Mouse (Mus musculus) megakaryocyte, embryonic 14.5 days (primary cell): Measurements from ENCODE around the gene Hspa1l. TPM values are rescaled to one million over a fixed set of nuclear protein-coding genes. Genes with fewer than 3 reads are reported as not detected.
A peak's percentile ranks its signal among the peaks of the same experiment; 100 is the strongest.

Experiments used
- H3K27me3 ChIP-seq: replicated peaks from 2 replicates; pipeline ENCODE3; 2012; ENCODE audit warnings: inconsistent platforms
- H3K36me3 ChIP-seq: replicated peaks from 2 replicates; pipeline ENCODE3; 2012; ENCODE audit warnings: low read length, inconsistent platforms, mixed read lengths
- H3K4me1 ChIP-seq: 2 replicates; pipeline ENCODE4 v1.6.1; 2012; ENCODE audit warnings: inconsistent platforms
- H3K4me3 ChIP-seq: replicated peaks from 2 replicates; pipeline ENCODE3; 2012; ENCODE audit warnings: moderate library complexity, mild to moderate bottlenecking, inconsistent platforms
- H3K9me3 ChIP-seq: 2 replicates; pipeline ENCODE4 v1.6.1; 2012; ENCODE audit warnings: inconsistent platforms
- FLI1 ChIP-seq: IDR thresholded peaks from 2 replicates; pipeline ENCODE4 v1.6.1; 2012; ENCODE audit warnings: low read length, inconsistent platforms, mixed read lengths
- GATA1 ChIP-seq: IDR thresholded peaks from 3 replicates; pipeline ENCODE4 v1.6.1; 2012; ENCODE audit warnings: mixed read lengths, low read length, inconsistent platforms, borderline replicate concordance
- polyA plus RNA-seq: library from polyadenylated mRNA; stranded (reverse); fragments of >175 nt; gene quantifications from 2 replicates; pipeline ENCODE4 v1.2.3, GENCODE M21; 2012; ENCODE audit warnings: low replicate concordance; ENCODE audit not compliant: insufficient read depth

Hspa1l gene
- polyA plus RNA-seq, 1 experiment: not detected

GRCm38 (mm10) chr17:35024691-35025488, 52.4 kb downstream of the Hspa1l start:
- Histone ChIP-seq H3K4me3 (peak overlapping the region; percentile 76), H3K27me3 (peaks cover 5% of the 10 kb centered on the region), H3K4me1 (peaks cover 98% of the 10 kb centered on the region), H3K9me3 (no peaks in the 10 kb centered on the region), H3K36me3 (peaks cover 33% of the 10 kb centered on the region)
- TF ChIP-seq FLI1: no peak
- no peak for TF ChIP-seq GATA1

GRCm38 (mm10) chr17:35026206-35026605, 53.7 kb downstream of the Hspa1l start:
- TF ChIP-seq GATA1: no peak
- no peak for TF ChIP-seq FLI1
- peaks cover 46% of the 10 kb centered on the region for H3K36me3 ChIP-seq
- no peak overlapping the region for H3K4me3 ChIP-seq
- no peaks in the 10 kb centered on the region for H3K9me3 ChIP-seq
- peaks cover 2% of the 10 kb centered on the region for H3K27me3 ChIP-seq
- peaks cover 98% of the 10 kb centered on the region for H3K4me1 ChIP-seq

- Histone ChIP-seq H3K36me3 (peaks cover 51% of the 10 kb centered on the region), H3K4me3 (peak within 1 kb of the TSS; percentile 38), H3K4me1 (peaks cover 98% of the 10 kb centered on the region), H3K27me3 (peaks cover 2% of the 10 kb centered on the region), H3K9me3 (no peaks in the 10 kb centered on the region)
- no peak for TF ChIP-seq GATA1
Observed at GRCm38 (mm10) chr17:35027277-35028068, 55.0 kb downstream of the Hspa1l start, which contains the start of gene Sapcd1. Gene Sapcd1 (minus strand): TSS chr17:35028016.

GRCm38 (mm10) chr17:35028315-35028714, 55.8 kb downstream of the Hspa1l start:
- Histone ChIP-seq H3K36me3 (peaks cover 51% of the 10 kb centered on the region), H3K9me3 (no peaks in the 10 kb centered on the region), H3K27me3 (peaks cover 2% of the 10 kb centered on the region), H3K4me3 (no peak overlapping the region), H3K4me1 (peaks cover 98% of the 10 kb centered on the region)
- TF ChIP-seq FLI1: no peak
- no peak for TF ChIP-seq GATA1

Other genes with a start within 250 kb of the Hspa1l start
- 0.06 TPM in 1 of 2 replicates, not detected in the other for gene C4b, start 228.8 kb upstream of the Hspa1l start, polyA plus RNA-seq
- gene Cyp21a1, start 168.1 kb upstream of the Hspa1l start, polyA plus RNA-seq: not detected in 2 replicates
- gene Stk19, start 135.8 kb upstream of the Hspa1l start, polyA plus RNA-seq: 44.3 and 85.0 TPM in 2 replicates
- 61.9 and 137 TPM in 2 replicates for gene Dxo, start 135.7 kb upstream of the Hspa1l start, polyA plus RNA-seq
- gene Skiv2l, start 122.5 kb upstream of the Hspa1l start, polyA plus RNA-seq: 25.1 and 27.6 TPM in 2 replicates
- 67.5 and 220 TPM in 2 replicates for gene Nelfe, start 122.3 kb upstream of the Hspa1l start, polyA plus RNA-seq
- 0.54 TPM in 1 of 2 replicates, not detected in the other for gene Cfb, start 110.2 kb upstream of the Hspa1l start, polyA plus RNA-seq
- 6.7 and 15.4 TPM in 2 replicates for gene Zbtb12, start 93.2 kb upstream of the Hspa1l start, polyA plus RNA-seq
- gene Gm20547, start 90.7 kb upstream of the Hspa1l start, polyA plus RNA-seq: not detected in 2 replicates
- gene C2, start 74.4 kb upstream of the Hspa1l start, polyA plus RNA-seq: 3.0 and 6.0 TPM in 2 replicates
- 356 and 543 TPM in 2 replicates for gene Ehmt2, start 74.2 kb upstream of the Hspa1l start, polyA plus RNA-seq
- not detected in 2 replicates for gene Slc44a4, start 58.2 kb upstream of the Hspa1l start, polyA plus RNA-seq
- gene Neu1, start 41.5 kb upstream of the Hspa1l start, polyA plus RNA-seq: 12.4 and 41.3 TPM in 2 replicates
- gene Hspa1b, start 13.5 kb upstream of the Hspa1l start, polyA plus RNA-seq: 4.5 and 7.2 TPM in 2 replicates
- gene Gm20481, start 2.8 kb upstream of the Hspa1l start, polyA plus RNA-seq: not detected in 2 replicates
- gene Hspa1a, start 547 bp upstream of the Hspa1l start, polyA plus RNA-seq: 1.5 and 2.0 TPM in 2 replicates
- gene Lsm2, start 9.2 kb downstream of the Hspa1l start, polyA plus RNA-seq: 64.3 and 95.0 TPM in 2 replicates
- gene Vars, start 28.3 kb downstream of the Hspa1l start, polyA plus RNA-seq: 188 and 650 TPM in 2 replicates
- 0.38 and 0.40 TPM in 2 replicates for gene Vwa7, start 43.9 kb downstream of the Hspa1l start, polyA plus RNA-seq
- 4.1 and 5.4 TPM in 2 replicates for gene Sapcd1, start 55.3 kb downstream of the Hspa1l start, polyA plus RNA-seq
- gene Msh5, start 74.0 kb downstream of the Hspa1l start, polyA plus RNA-seq: 10.5 and 10.9 TPM in 2 replicates
- 244 and 373 TPM in 2 replicates for gene Clic1, start 77.3 kb downstream of the Hspa1l start, polyA plus RNA-seq
- 30.5 and 36.5 TPM in 2 replicates for gene Ddah2, start 86.3 kb downstream of the Hspa1l start, polyA plus RNA-seq
- gene Ly6g6c, start 92.7 kb downstream of the Hspa1l start, polyA plus RNA-seq: 14.8 and 15.5 TPM in 2 replicates
- gene Mpig6b, start 93.5 kb downstream of the Hspa1l start, polyA plus RNA-seq: 53.5 and 66.3 TPM in 2 replicates
- gene Ly6g6e, start 104.2 kb downstream of the Hspa1l start, polyA plus RNA-seq: not detected in 2 replicates
- 79.9 and 106 TPM in 2 replicates for gene Ly6g6d, start 105.4 kb downstream of the Hspa1l start, polyA plus RNA-seq
- gene Ly6g6f, start 112.9 kb downstream of the Hspa1l start, polyA plus RNA-seq: 517 and 745 TPM in 2 replicates
- gene Abhd16a, start 116.6 kb downstream of the Hspa1l start, polyA plus RNA-seq: 211 and 290 TPM in 2 replicates
- not detected in 2 replicates for gene Ly6g5c, start 135.6 kb downstream of the Hspa1l start, polyA plus RNA-seq
- 0.23 TPM in 1 of 2 replicates, not detected in the other for gene Ly6g5b, start 142.7 kb downstream of the Hspa1l start, polyA plus RNA-seq
- gene Gpank1, start 148.8 kb downstream of the Hspa1l start, polyA plus RNA-seq: 46.5 and 57.4 TPM in 2 replicates
- gene Csnk2b, start 149.3 kb downstream of the Hspa1l start, polyA plus RNA-seq: 75.6 and 82.2 TPM in 2 replicates
- 3.2 and 6.1 TPM in 2 replicates for gene D17H6S53E, start 153.7 kb downstream of the Hspa1l start, polyA plus RNA-seq
- gene Apom, start 159.3 kb downstream of the Hspa1l start, polyA plus RNA-seq: not detected in 2 replicates
- 613 and 1,584 TPM in 2 replicates for gene Bag6, start 162.5 kb downstream of the Hspa1l start, polyA plus RNA-seq
- 1,080 and 3,273 TPM in 2 replicates for gene Prrc2a, start 192.2 kb downstream of the Hspa1l start, polyA plus RNA-seq
- gene Aif1, start 203.4 kb downstream of the Hspa1l start, polyA plus RNA-seq: 2.5 and 22.3 TPM in 2 replicates
- gene Lst1, start 215.7 kb downstream of the Hspa1l start, polyA plus RNA-seq: 5.9 and 24.8 TPM in 2 replicates
- gene Ltb, start 221.7 kb downstream of the Hspa1l start, polyA plus RNA-seq: 12.1 TPM in 1 of 2 replicates, not detected in the other
- 2.9 and 3.5 TPM in 2 replicates for gene Tnf, start 229.3 kb downstream of the Hspa1l start, polyA plus RNA-seq
- 0.85 TPM in 1 of 2 replicates, not detected in the other for gene Lta, start 232.6 kb downstream of the Hspa1l start, polyA plus RNA-seq
- not detected in 2 replicates for gene Gm16181, start 248.1 kb downstream of the Hspa1l start, polyA plus RNA-seq